ENCODE assay signal across 8 mouse cellular contexts in genomic region chr5:24526190-24526888, GRCm38 (mm10). TPM values are rescaled to one million over a fixed set of nuclear protein-coding genes. Genes with fewer than 3 reads are reported as not detected.
A peak's percentile ranks its signal among the peaks of the same experiment; 100 is the strongest.
DNase-seq lines count a peak whose midpoint lies in the region; ATAC-seq and TF ChIP-seq lines count a peak whose summit lies in the region.

No protein-coding gene starts in this region.

- peaks cover 84% of the 10 kb centered on the region for H3K27me3 ChIP-seq in kidney, postnatal 0 days (ENCODE audit: insufficient read depth, low read length)
- H3K27me3 ChIP-seq in forebrain, embryonic 10.5 days (ENCODE audit: poor library complexity, severe bottlenecking) = peaks cover 100% of the 10 kb centered on the region
- H3K27me3 ChIP-seq in limb, embryonic 10.5 days (ENCODE audit: low read depth, poor library complexity, severe bottlenecking) = peaks cover 98% of the 10 kb centered on the region
- H3K27me3 ChIP-seq in neural tube, embryonic 13.5 days = peaks cover 87% of the 10 kb centered on the region

- TF ChIP-seq CTCF in kidney, postnatal 0 days (IDR thresholded peaks at IDR 0.05; ENCODE audit: low read depth) = no peak

- no peaks in the 10 kb centered on the region for H3K9me3 ChIP-seq in kidney, postnatal 0 days (replicated peaks; ENCODE audit: low read length)
- no peaks in the 10 kb centered on the region for H3K9me3 ChIP-seq in forebrain, embryonic 10.5 days
- H3K9me3 ChIP-seq in limb, embryonic 10.5 days (replicated peaks) = no peaks in the 10 kb centered on the region
- no peaks in the 10 kb centered on the region for H3K9me3 ChIP-seq in neural tube, embryonic 13.5 days

- H3K4me3 ChIP-seq in kidney, postnatal 0 days (replicated peaks; ENCODE audit: low read depth, low read length) = peak overlapping the region; percentile 41
- H3K4me3 ChIP-seq in forebrain, embryonic 10.5 days = peak overlapping the region; percentile 56
- peak overlapping the region; percentile 50 for H3K4me3 ChIP-seq in limb, embryonic 10.5 days
- H3K4me3 ChIP-seq in neural tube, embryonic 13.5 days = peak overlapping the region; percentile 55

- H3K4me1 ChIP-seq in kidney, postnatal 0 days (replicated peaks; ENCODE audit: insufficient read depth, low read length) = peaks cover 12% of the 10 kb centered on the region; the same call in 1 of the 2 replicates
- H3K4me1 ChIP-seq in forebrain, embryonic 10.5 days = peaks cover 60% of the 10 kb centered on the region
- peaks cover 18% of the 10 kb centered on the region for H3K4me1 ChIP-seq in limb, embryonic 10.5 days
- peaks cover 47% of the 10 kb centered on the region for H3K4me1 ChIP-seq in neural tube, embryonic 13.5 days (replicated peaks)

- under 1% methylated on average over 64 of the region's 109 CpGs for WGBS in kidney, postnatal 0 days
- WGBS in forebrain, embryonic 10.5 days = under 1% methylated on average over 91 of the region's 109 CpGs
- WGBS in limb, embryonic 10.5 days = under 1% methylated on average over 83 of the region's 109 CpGs
- WGBS in neural tube, embryonic 13.5 days = under 1% methylated on average over 58 of the region's 109 CpGs

- no peak; the same call in 1 of the 2 replicates for ATAC-seq in kidney, postnatal 0 days (replicated peaks; ENCODE audit: low FRiP score, low read depth)
- ATAC-seq in neural tube, embryonic 13.5 days (ENCODE audit: low read depth) = peak; percentile 62

- peak overlapping the region; percentile 58 for H3K4me2 ChIP-seq in kidney, postnatal 0 days (ENCODE audit: low read length)
- H3K4me2 ChIP-seq in neural tube, embryonic 13.5 days = peak overlapping the region; percentile 90

- H3K9ac ChIP-seq in kidney, postnatal 0 days (ENCODE audit: low read depth, low read length) = no peak overlapping the region
- peak overlapping the region; percentile 79 for H3K9ac ChIP-seq in neural tube, embryonic 13.5 days

- DNase-seq in kidney, postnatal 0 days (ENCODE audit: low spot score) = no peak
- DNase-seq in kidney, adult 9 months = no peak
- no peak for DNase-seq in forebrain, embryonic 10.5 days (ENCODE audit: extremely low spot score, low spot score)
- peak; percentile 66 for DNase-seq in limb, embryonic 10.5 days (ENCODE audit: low spot score)
- no peak for DNase-seq in thymus, postnatal 25 days
- DNase-seq in frontal cortex, postnatal 14 days (ENCODE audit: low spot score in 2 of 2) = no peak
- no peak for DNase-seq in urinary bladder, postnatal 4 days (ENCODE audit: low spot score in 2 of 2)

- no peak overlapping the region for H3K27ac ChIP-seq in kidney, postnatal 0 days
- peak overlapping the region; percentile 74 for H3K27ac ChIP-seq in forebrain, embryonic 10.5 days
- H3K27ac ChIP-seq in limb, embryonic 10.5 days = peak overlapping the region; percentile 40; the same call in 1 of the 2 replicates
- H3K27ac ChIP-seq in neural tube, embryonic 13.5 days (replicated peaks) = peak overlapping the region; percentile 78

- no peaks in the 10 kb centered on the region for H3K36me3 ChIP-seq in kidney, postnatal 0 days (ENCODE audit: insufficient read depth, low read length)
- no peaks in the 10 kb centered on the region for H3K36me3 ChIP-seq in forebrain, embryonic 10.5 days (replicated peaks)
- H3K36me3 ChIP-seq in limb, embryonic 10.5 days = no peaks in the 10 kb centered on the region
- no peaks in the 10 kb centered on the region for H3K36me3 ChIP-seq in neural tube, embryonic 13.5 days

RNA-seq across cellular contexts. Expression of gene Gbx1, which starts 0.7 kb away (rescaled TPM):
- polyA plus RNA-seq in kidney, postnatal 0 days (2015; fragmentation: Nextera tagmentation; extraction: Ambion mirVana) = 0.04 TPM in 2 replicates
- polyA plus RNA-seq in forebrain, embryonic 10.5 days (2016; fragmentation: Nextera tagmentation; extraction: Ambion mirVana) = 0.09 and 0.21 TPM in 2 replicates
- polyA plus RNA-seq in limb, embryonic 10.5 days (2016; fragmentation: Nextera tagmentation; extraction: Ambion mirVana) = 0.04 TPM in 1 of 2 replicates, not detected in the other
- 11.2 and 16.1 TPM in 2 replicates for polyA plus RNA-seq in neural tube, embryonic 13.5 days (2015; fragmentation: Nextera tagmentation; extraction: Ambion mirVana)

RNA-seq across cellular contexts. Expression of gene Asb10, which starts 14.4 kb away (rescaled TPM):
- 0.69 and 0.93 TPM in 2 replicates for polyA plus RNA-seq in kidney, postnatal 0 days (2015; fragmentation: Nextera tagmentation; extraction: Ambion mirVana)
- 0.09 and 0.15 TPM in 2 replicates for polyA plus RNA-seq in forebrain, embryonic 10.5 days (2016; fragmentation: Nextera tagmentation; extraction: Ambion mirVana)
- polyA plus RNA-seq in limb, embryonic 10.5 days (2016; fragmentation: Nextera tagmentation; extraction: Ambion mirVana) = 0.13 and 0.15 TPM in 2 replicates
- 0.15 and 0.25 TPM in 2 replicates for polyA plus RNA-seq in neural tube, embryonic 13.5 days (2015; fragmentation: Nextera tagmentation; extraction: Ambion mirVana)

RNA-seq across cellular contexts. Expression of gene 4931409K22Rik, which starts 30.3 kb away (rescaled TPM):
- polyA plus RNA-seq in kidney, postnatal 0 days (2015; fragmentation: Nextera tagmentation; extraction: Ambion mirVana) = 0.12 and 0.19 TPM in 2 replicates
- polyA plus RNA-seq in forebrain, embryonic 10.5 days (2016; fragmentation: Nextera tagmentation; extraction: Ambion mirVana) = 0.06 TPM in 1 of 2 replicates, not detected in the other
- polyA plus RNA-seq in limb, embryonic 10.5 days (2016; fragmentation: Nextera tagmentation; extraction: Ambion mirVana) = 0.05 TPM in 1 of 2 replicates, not detected in the other
- 0.08 and 0.17 TPM in 2 replicates for polyA plus RNA-seq in neural tube, embryonic 13.5 days (2015; fragmentation: Nextera tagmentation; extraction: Ambion mirVana)

RNA-seq across cellular contexts. Expression of gene Abcf2, which starts 50.9 kb away (rescaled TPM):
- 74.4 and 79.6 TPM in 2 replicates for polyA plus RNA-seq in kidney, postnatal 0 days (2015; fragmentation: Nextera tagmentation; extraction: Ambion mirVana)
- polyA plus RNA-seq in forebrain, embryonic 10.5 days (2016; fragmentation: Nextera tagmentation; extraction: Ambion mirVana) = 193 and 197 TPM in 2 replicates
- polyA plus RNA-seq in limb, embryonic 10.5 days (2016; fragmentation: Nextera tagmentation; extraction: Ambion mirVana) = 177 and 197 TPM in 2 replicates
- 91.2 and 99.1 TPM in 2 replicates for polyA plus RNA-seq in neural tube, embryonic 13.5 days (2015; fragmentation: Nextera tagmentation; extraction: Ambion mirVana)

Comparison
In these comparisons a context has a peak if more than half of its experiments do, and no peak if none do; other contexts are left out.
1. RNA of gene Gbx1, which starts 0.7 kb away (polyA plus RNA-seq): 11.2 to 16.1 TPM in neural tube, embryonic 13.5 days; 0.09 to 0.21 TPM in forebrain, embryonic 10.5 days, 0.04 TPM in kidney, postnatal 0 days and 0.04 TPM in limb, embryonic 10.5 days; every median in the first group is over 10 times any median in the second.
2. Peak in every context shown above with its lines, with median percentiles within 50 percentile points of each other: H3K4me3 ChIP-seq.